Mouse (Mus musculus): ENCODE results near the gene Mcm5. TPM values are rescaled to one million over a fixed set of nuclear protein-coding genes. Genes with fewer than 3 reads are reported as not detected.

Mcm5 gene
- total and polyA plus RNA-seq, 3 experiments = 397 to 459 TPM; not detected in 1

DNA sequence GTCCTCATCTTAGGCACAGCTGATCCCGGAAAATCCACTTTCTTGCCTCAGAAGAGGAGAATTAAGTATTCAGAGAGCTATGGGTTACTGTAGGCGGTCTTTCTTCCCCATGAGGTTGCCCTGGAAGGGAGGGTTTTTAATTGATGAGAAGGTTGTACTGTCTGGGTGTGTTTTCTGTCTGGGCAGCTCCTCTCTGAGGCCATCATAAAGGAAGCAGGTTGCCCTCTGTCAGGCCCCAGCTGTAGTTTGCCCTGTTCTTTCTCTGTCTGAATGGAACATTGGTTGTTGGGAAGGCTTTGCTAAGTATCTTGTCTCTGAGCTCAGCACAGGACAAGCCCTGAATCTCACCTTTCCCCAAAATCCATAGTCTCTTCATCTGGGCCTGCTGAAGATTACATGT lies 24.0 kb downstream of the Mcm5 start:
- Histone ChIP-seq H3K36me3 (ENCODE audit: control insufficient read depth in 1 of 2, insufficient read depth in 2 of 2, low read length in 2 of 2) (peaks cover 6 to 12% of the 10 kb centered on the region in 2 experiments), H3K4me3 (ENCODE audit: control insufficient read depth in 1 of 2, insufficient read depth in 1 of 2, low read depth in 2 of 2, low read length in 2 of 2) (no peak overlapping the region), H3K9me3 (replicated peaks; ENCODE audit: insufficient read depth, low read length) (no peaks in the 10 kb centered on the region), H3K27me3 (ENCODE audit: control insufficient read depth in 1 of 2, insufficient read depth in 2 of 2, low read length in 2 of 2) (no peaks in the 10 kb centered on the region), H3K79me2 (ENCODE audit: control insufficient read depth, insufficient read depth, low read length, poor library complexity) (no peaks in the 10 kb centered on the region), H3K4me1 (ENCODE audit: control insufficient read depth in 1 of 2, insufficient read depth in 2 of 2, low read length in 2 of 2) (peaks cover 19 to 20% of the 10 kb centered on the region in 2 experiments), H3K27ac (ENCODE audit: control insufficient read depth, low read depth, low read length) (no peak overlapping the region), H3K9ac (ENCODE audit: control insufficient read depth, low read depth, low read length, poor library complexity, severe bottlenecking) (no peak overlapping the region)
- no peak for TF ChIP-seq ZNF384 (IDR thresholded peaks at IDR 0.05; ENCODE audit: low read depth, low read length)
- TF ChIP-seq UBTF (IDR thresholded peaks at IDR 0.05; ENCODE audit: borderline replicate concordance, insufficient read depth, low read depth, low read length) = no peak
- no peak for TF ChIP-seq ELF1 (IDR thresholded peaks at IDR 0.05; ENCODE audit: low read depth, low read length)
- no peak for TF ChIP-seq ZKSCAN1 (IDR thresholded peaks at IDR 0.05; ENCODE audit: low read depth, low read length)
- no peak for TF ChIP-seq POLR2A (IDR thresholded peaks at IDR 0.05; ENCODE audit: control insufficient read depth in 1 of 2, insufficient read depth in 1 of 2, low read depth in 1 of 2, low read length in 2 of 2, poor library complexity in 1 of 2)
- no peak for TF ChIP-seq POLR2AphosphoS2 (IDR thresholded peaks at IDR 0.05; ENCODE audit: low read length)
- TF ChIP-seq SIN3A (IDR thresholded peaks at IDR 0.05; ENCODE audit: low read length) = no peak
- no peak for TF ChIP-seq RCOR1 (IDR thresholded peaks at IDR 0.05; ENCODE audit: low read depth, low read length)
- no peak for TF ChIP-seq GABPA (IDR thresholded peaks at IDR 0.05; ENCODE audit: low read depth, low read length)
- TF ChIP-seq CTCF (IDR thresholded peaks at IDR 0.05 in 2 of 3, conservative IDR thresholded peaks at IDR 0.05 in 1 of 3; ENCODE audit: control insufficient read depth in 1 of 3, insufficient read depth in 1 of 3, low read depth in 2 of 3, low read length in 3 of 3, poor library complexity in 1 of 3, severe bottlenecking in 1 of 3) = no peak
- no peak for TF ChIP-seq RAD21 (IDR thresholded peaks at IDR 0.05; ENCODE audit: low read depth, low read length)
- no peak for TF ChIP-seq BHLHE40 (IDR thresholded peaks at IDR 0.05; ENCODE audit: borderline replicate concordance, low read depth, low read length)
- no peak for TF ChIP-seq ZC3H11A (IDR thresholded peaks at IDR 0.05; ENCODE audit: low read depth, low read length)
- TF ChIP-seq TAL1 (IDR thresholded peaks at IDR 0.05; ENCODE audit: low read length) = no peak
- no peak for TF ChIP-seq CHD1 (IDR thresholded peaks at IDR 0.05; ENCODE audit: low read depth, low read length)
- DNase-seq (ENCODE audit: low read depth, low spot score) = no peak

DNA sequence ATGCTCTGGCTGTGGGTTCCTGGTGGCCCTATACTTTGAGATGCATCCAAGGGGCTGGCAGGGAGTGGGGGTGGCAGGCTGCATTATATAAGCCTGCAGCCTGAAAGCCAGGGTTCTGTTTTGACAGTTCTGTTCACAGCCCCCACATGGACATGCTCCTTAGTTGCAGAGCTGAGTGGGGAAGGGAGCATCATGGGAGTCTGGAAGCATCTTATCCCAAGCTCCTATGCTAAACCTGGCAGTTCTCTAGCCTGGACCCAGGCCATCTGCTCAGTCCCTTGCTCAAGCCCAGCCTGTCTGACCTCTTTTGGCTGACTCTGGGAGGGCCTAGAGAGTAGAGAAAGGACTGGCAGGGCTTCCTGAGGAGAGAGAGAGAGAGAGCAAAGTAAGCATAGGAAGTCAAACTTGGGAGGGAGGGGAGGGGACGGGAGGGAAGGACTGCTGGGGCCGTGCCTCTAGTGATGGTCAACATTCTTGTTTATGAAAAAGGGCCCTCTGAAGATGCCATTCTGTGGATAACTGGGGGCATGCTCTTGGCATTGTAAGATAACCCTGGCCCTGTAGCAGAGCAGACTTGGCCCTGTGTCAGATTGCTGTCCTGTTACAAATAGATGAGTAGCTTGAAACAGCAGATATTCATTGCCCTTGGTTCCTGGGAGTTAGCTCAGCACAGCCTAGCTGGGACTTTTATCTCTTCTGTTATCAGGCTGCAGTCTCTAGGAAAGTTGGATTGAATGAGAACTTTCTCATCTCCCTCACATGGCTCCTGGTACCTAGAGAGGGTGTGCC lies 25.4 kb downstream of the Mcm5 start:
- H3K9ac ChIP-seq (ENCODE audit: control insufficient read depth, low read depth, low read length, poor library complexity, severe bottlenecking) = no peak overlapping the region
- DNase-seq (ENCODE audit: low read depth, low spot score) = peak; percentile 58
- H3K4me3 ChIP-seq (ENCODE audit: control insufficient read depth in 1 of 2, insufficient read depth in 1 of 2, low read depth in 2 of 2, low read length in 2 of 2) = no peak overlapping the region
- peaks cover 19 to 20% of the 10 kb centered on the region in 2 experiments for H3K4me1 ChIP-seq (ENCODE audit: control insufficient read depth in 1 of 2, insufficient read depth in 2 of 2, low read length in 2 of 2)
- peaks cover 0 to 12% of the 10 kb centered on the region in 2 experiments; a peak in 3 of 4 replicates for H3K36me3 ChIP-seq (ENCODE audit: control insufficient read depth in 1 of 2, insufficient read depth in 2 of 2, low read length in 2 of 2)
- H3K79me2 ChIP-seq (ENCODE audit: control insufficient read depth, insufficient read depth, low read length, poor library complexity) = no peaks in the 10 kb centered on the region
- H3K27ac ChIP-seq (ENCODE audit: control insufficient read depth, low read depth, low read length) = no peak overlapping the region
- TF ChIP-seq EP300 (IDR thresholded peaks at IDR 0.05; ENCODE audit: low read depth in 1 of 2, low read length in 2 of 2) = peak in 1 of 2 experiments; percentile 22; a peak in 2 of 4 replicates
- TF ChIP-seq TAL1 (IDR thresholded peaks at IDR 0.05; ENCODE audit: low read length) = 0 out of 2 replicates have a peak, but pooled peaks have one; percentile 19
- peak; percentile 61 for TF ChIP-seq GATA1 (IDR thresholded peaks at IDR 0.05; ENCODE audit: low read depth, low read length)
- TF ChIP-seq MXI1 (IDR thresholded peaks at IDR 0.05; ENCODE audit: low read depth, low read length) = no peak
- H3K9me3 ChIP-seq (replicated peaks; ENCODE audit: insufficient read depth, low read length) = no peaks in the 10 kb centered on the region
- H3K27me3 ChIP-seq (ENCODE audit: control insufficient read depth in 1 of 2, insufficient read depth in 2 of 2, low read length in 2 of 2) = no peaks in the 10 kb centered on the region

All from MEL (cell line).